Mouse (Mus musculus): Measurements from ENCODE around the gene Prkacb.

DNA sequence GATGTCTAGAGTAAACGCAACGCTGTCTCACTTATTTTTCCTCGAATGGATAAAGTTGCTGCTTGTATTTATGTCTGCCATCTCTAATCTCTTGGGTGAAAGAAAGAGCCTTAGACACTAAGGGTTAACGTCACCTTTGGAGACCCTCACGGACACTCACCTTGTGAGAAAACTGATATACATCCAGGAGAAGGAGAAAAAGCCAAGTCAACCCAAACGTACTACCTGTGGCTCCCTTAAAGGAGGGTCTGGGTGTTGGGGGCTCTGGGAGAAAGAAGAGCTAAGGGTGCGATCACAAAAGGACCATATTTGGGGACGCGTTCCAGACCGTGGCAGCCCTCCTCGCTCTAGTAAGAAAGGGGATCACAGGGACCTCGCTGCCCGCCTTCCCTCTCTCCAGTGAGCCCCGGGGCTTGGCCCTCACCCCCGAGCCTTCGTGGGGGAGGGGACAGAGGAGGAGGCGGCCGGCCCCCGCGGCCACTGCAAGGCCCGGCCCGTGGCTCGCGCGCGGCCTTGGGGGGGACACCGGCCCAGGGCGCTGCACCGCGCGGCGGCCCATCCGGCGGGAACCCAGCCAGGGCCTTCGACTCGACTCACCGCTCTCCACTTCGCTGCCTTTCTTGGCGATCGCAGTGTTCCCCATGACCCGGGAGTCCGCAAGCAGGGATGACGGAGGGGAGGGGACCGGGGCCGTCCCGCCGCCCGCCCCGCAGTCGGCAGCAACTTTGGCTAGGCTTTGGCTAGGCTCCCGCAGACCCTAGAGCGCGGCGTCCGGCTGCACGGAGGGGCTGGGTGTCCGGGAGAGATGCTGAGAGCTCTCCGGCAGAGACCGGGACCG lies 530 bp downstream of the Prkacb start:
- TF ChIP-seq CTCF (IDR thresholded peaks at IDR 0.05 in 2 of 3, conservative IDR thresholded peaks at IDR 0.05 in 1 of 3; ENCODE audit: control insufficient read depth in 1 of 3, insufficient read depth in 1 of 3, low read depth in 2 of 3, low read length in 3 of 3, poor library complexity in 1 of 3, severe bottlenecking in 1 of 3), result no peak
- no peak for TF ChIP-seq POLR2A (IDR thresholded peaks at IDR 0.05; ENCODE audit: control insufficient read depth in 1 of 2, insufficient read depth in 1 of 2, low read depth in 1 of 2, low read length in 2 of 2, poor library complexity in 1 of 2)
- no peak for TF ChIP-seq POLR2AphosphoS2 (IDR thresholded peaks at IDR 0.05; ENCODE audit: low read length)
